Mouse (Mus musculus): ENCODE results near the gene Pla2g12b.

DNA sequence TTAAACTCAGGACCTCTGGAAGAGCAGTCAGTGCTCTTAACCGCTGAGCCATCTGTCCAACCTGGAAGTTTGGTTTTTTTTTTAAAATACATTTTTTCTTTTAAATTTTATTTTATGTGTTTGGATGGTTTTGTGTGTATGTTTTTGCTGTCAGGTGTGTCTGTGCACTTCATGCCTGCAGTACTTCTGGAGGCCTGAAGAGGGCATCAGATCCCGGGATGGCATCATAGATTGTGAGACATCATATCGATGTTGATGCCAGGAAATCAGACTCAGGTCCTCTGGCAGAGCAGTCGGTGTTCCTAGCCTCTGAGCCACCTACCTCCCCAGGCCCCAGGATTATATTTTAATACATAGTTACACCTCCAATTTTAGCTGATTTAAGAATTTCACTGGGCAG lies 10.3 kb downstream of the Pla2g12b start:
- TF ChIP-seq POLR2A (IDR thresholded peaks at IDR 0.05; ENCODE audit: low read depth, low read length) (no peak), CTCF (conservative IDR thresholded peaks at IDR 0.05; ENCODE audit: insufficient read depth, insufficient read length, low read depth, low read length) (no peak; the same call in 1 of the 2 replicates)
